Mouse (Mus musculus) neural tube, embryonic 13.5 days (tissue): ENCODE data around the gene Pik3c2b. TPM values are rescaled to one million over a fixed set of nuclear protein-coding genes. Genes with fewer than 3 reads are reported as not detected.

ENCODE experiments used
- ATAC-seq: fragments of 200-750 bp; cut with Nextera tagmentation; 2 replicates; pipeline ENCODE4 v1.8.0; 2017; ENCODE audit warnings: low read depth, mild to moderate bottlenecking, moderate TSS enrichment, moderate library complexity
- H3K27ac ChIP-seq: fragments of 300-500 bp; sonication (generic); replicated peaks from 2 replicates; pipeline ENCODE4 v1.5.1; 2015; ENCODE audit warnings: moderate library complexity, mild to moderate bottlenecking, inconsistent platforms
- H3K27me3 ChIP-seq: fragments of 300-500 bp; sonication (generic); 2 replicates; pipeline ENCODE4 v1.6.1; 2015; ENCODE audit warnings: mild to moderate bottlenecking, inconsistent platforms
- H3K36me3 ChIP-seq: fragments of 300-500 bp; sonication (generic); 2 replicates; pipeline ENCODE4 v1.6.1; 2015; ENCODE audit warnings: mild to moderate bottlenecking, inconsistent platforms
- H3K4me1 ChIP-seq: fragments of 300-500 bp; sonication (generic); replicated peaks from 2 replicates; pipeline ENCODE4 v1.6.1; 2015; ENCODE audit warnings: inconsistent platforms
- H3K4me2 ChIP-seq: fragments of 300-500 bp; sonication (generic); 2 replicates; pipeline ENCODE4 v1.6.1; 2015; ENCODE audit warnings: inconsistent platforms, mild to moderate bottlenecking, moderate library complexity
- H3K4me3 ChIP-seq: fragments of 300-500 bp; sonication (generic); 2 replicates; pipeline ENCODE4 v1.5.1; 2015; ENCODE audit warnings: mild to moderate bottlenecking, inconsistent platforms
- H3K9ac ChIP-seq: fragments of 300-500 bp; sonication (generic); 2 replicates; pipeline ENCODE4 v1.6.1; 2015; ENCODE audit warnings: moderate library complexity, mild to moderate bottlenecking, inconsistent platforms
- H3K9me3 ChIP-seq: fragments of 300-500 bp; sonication (generic); 2 replicates; pipeline ENCODE4 v1.6.1; 2016; ENCODE audit warnings: inconsistent platforms
- WGBS: fragments of 180-500 bp; shearing (Covaris S2); methylation state at CpG from one replicate; pipeline ENCODE4 v1.1.7; 2015; 5-methylcytosine and 5-hydroxymethylcytosine counted together
- polyA plus RNA-seq: library from polyadenylated mRNA; unstranded; fragments of >200 nt; fragmentation: Nextera tagmentation; extraction: Ambion mirVana; gene quantifications from 2 replicates; pipeline ENCODE4 v1.2.1, GENCODE M21; 2015

Gene Pik3c2b
- polyA plus RNA-seq, 1 experiment from 2014 or later: 14.0 TPM

DNA sequence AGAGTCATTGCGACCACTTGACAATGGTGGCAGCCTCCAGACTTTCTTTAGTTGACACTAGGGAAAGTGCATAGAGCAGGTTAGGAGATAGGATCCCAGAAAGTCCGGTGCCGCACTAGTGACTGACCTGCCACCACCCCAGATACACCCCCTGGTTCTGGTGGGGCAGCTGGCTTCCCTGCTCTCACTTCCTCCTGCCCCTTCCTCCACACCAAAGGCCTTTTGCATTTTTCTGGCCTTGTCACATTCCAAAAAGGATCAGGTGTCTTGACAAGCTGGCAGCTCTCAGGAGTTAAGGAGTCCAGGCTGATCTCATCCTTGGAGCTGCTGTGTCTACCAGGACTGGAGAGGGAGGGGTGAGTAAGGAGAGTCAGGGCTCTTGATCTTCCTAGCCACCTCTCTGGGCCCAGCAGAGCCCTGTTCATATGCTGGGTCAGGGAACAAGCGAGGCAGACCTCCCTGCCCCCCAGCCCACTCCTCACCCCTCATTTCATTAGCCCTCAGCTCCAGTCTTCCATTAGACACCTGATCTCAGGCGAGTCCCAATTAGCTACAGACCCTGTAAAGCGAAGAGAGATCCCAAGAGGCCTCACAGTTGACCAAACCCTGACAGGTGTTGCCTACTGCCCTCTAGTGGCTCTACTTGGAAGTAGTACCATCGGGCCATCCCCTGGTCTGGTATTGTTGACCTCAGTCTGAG, 41.9 kb downstream of the Pik3c2b start:
- peaks cover 80% of the 10 kb centered on the region for H3K36me3 ChIP-seq
- peak; percentile 76 for ATAC-seq
- peak overlapping the region; percentile 49 for H3K27ac ChIP-seq
- H3K4me2 ChIP-seq: no peak overlapping the region
- no peaks in the 10 kb centered on the region for H3K9me3 ChIP-seq
- H3K9ac ChIP-seq: no peak overlapping the region
- 46% methylated on average over 7 of the region's 7 CpGs for WGBS
- H3K4me3 ChIP-seq: no peak overlapping the region
- H3K4me1 ChIP-seq: peaks cover 9% of the 10 kb centered on the region
- peaks cover 2% of the 10 kb centered on the region; the same call in 1 of the 2 replicates for H3K27me3 ChIP-seq

DNA sequence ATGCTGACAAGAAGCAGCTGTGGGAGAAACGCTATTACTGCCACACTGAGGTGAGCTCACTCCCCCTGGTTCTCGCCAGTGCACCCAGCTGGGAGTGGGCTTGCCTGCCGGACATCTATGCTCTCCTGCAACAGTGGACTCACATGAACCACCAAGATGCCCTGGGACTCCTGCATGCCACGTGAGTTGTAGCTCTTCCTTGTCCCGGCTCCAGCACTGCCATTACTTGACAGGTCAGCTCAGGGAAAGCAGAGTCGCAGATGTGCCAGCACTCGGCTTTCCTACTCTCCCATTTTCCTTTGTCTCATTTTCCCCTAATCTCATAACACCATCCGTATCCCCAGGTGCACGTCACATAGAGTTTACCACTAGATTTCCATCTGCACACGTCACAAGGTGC, 42.7 kb downstream of the Pik3c2b start:
- Histone ChIP-seq H3K27me3 (no peaks in the 10 kb centered on the region), H3K4me2 (no peak overlapping the region), H3K9ac (no peak overlapping the region), H3K36me3 (peaks cover 80% of the 10 kb centered on the region), H3K4me3 (no peak overlapping the region), H3K4me1 (peaks cover 9% of the 10 kb centered on the region), H3K27ac (no peak overlapping the region), H3K9me3 (no peaks in the 10 kb centered on the region)
- no peak for ATAC-seq
- WGBS: 88% methylated on average over 10 of the region's 10 CpGs

DNA sequence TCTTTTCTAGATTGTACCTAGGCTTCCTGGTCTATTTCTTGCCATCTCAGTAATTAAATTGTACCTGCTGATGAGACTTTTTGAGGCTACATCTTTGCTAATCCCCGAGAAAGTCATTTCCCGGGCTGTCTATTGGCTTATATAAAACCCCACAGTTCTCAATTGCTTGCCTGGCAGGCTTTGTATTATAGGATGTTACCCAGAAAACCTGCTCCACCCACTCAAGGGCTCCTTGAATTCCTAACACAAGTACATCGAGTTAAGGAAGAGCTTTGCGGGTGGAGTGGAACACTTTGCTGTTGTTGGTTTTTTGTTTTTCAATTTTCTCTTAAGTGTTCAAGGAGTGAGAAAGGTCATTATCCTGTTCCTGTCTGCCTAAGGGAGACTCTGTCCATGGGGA, 43.9 kb downstream of the Pik3c2b start:
- WGBS: 94% methylated on average over 4 of the region's 4 CpGs
- no peak overlapping the region for H3K27ac ChIP-seq
- peaks cover 9% of the 10 kb centered on the region for H3K4me1 ChIP-seq
- no peak overlapping the region for H3K4me3 ChIP-seq
- no peak for ATAC-seq
- no peak overlapping the region for H3K4me2 ChIP-seq
- H3K27me3 ChIP-seq: no peaks in the 10 kb centered on the region
- H3K9ac ChIP-seq: no peak overlapping the region
- H3K36me3 ChIP-seq: peaks cover 88% of the 10 kb centered on the region
- H3K9me3 ChIP-seq: no peaks in the 10 kb centered on the region

DNA sequence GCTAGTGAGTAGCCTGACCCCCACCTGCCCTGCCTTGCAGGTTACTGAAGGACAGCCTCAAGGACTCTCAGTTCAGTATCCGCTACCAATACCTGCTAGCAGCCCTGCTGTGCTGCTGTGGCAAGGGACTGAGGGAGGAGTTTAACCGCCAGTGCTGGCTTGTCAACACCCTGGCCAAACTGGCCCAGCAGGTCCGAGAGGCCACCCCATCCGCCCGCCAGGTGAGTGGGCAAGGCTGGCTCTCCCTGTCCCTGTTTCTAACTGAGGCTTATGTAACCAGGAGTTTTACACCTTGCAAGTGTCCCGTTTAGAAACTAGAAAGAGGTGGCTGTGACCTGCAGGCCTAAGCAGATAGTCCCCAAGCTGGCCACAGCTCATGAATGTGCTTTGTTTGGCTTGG, 45.2 kb downstream of the Pik3c2b start:
- 82% methylated on average over 6 of the region's 6 CpGs for WGBS
- H3K36me3 ChIP-seq: peaks cover 88% of the 10 kb centered on the region

DNA sequence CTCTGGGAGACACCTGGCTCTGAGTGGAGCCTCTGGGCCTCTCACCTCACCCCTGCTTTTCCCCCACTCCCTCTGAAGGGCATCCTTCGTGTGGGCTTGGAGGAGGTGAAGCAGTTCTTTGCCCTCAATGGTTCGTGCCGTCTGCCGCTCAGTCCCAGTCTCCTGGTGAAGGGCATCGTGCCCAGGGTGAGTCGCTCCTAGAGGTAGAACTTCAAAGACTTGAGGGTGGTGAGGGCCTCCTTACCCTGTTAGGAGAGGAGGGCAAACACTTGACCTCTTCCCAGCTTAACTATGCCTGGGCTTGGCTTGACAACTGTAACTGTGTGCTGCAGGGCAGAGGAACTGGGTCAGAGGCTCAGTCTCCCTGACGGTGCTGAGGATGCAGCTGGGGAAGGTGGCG, 46.0 kb downstream of the Pik3c2b start:
- H3K4me2 ChIP-seq: no peak overlapping the region
- no peak overlapping the region for H3K9ac ChIP-seq
- H3K36me3 ChIP-seq: peaks cover 95% of the 10 kb centered on the region
- no peaks in the 10 kb centered on the region for H3K27me3 ChIP-seq
- no peak overlapping the region for H3K4me3 ChIP-seq
- no peak for ATAC-seq
- H3K9me3 ChIP-seq: no peaks in the 10 kb centered on the region
- H3K27ac ChIP-seq: no peak overlapping the region
- peaks cover 9% of the 10 kb centered on the region for H3K4me1 ChIP-seq
- WGBS: 93% methylated on average over 8 of the region's 8 CpGs

More for the DNA sequence above, 45.2 kb downstream of the Pik3c2b start:
- H3K4me2 ChIP-seq: no peak overlapping the region
- ATAC-seq: no peak
- H3K27ac ChIP-seq: no peak overlapping the region
- no peak overlapping the region for H3K9ac ChIP-seq
- no peaks in the 10 kb centered on the region for H3K9me3 ChIP-seq
- H3K4me1 ChIP-seq: peaks cover 9% of the 10 kb centered on the region
- no peak overlapping the region for H3K4me3 ChIP-seq
- no peaks in the 10 kb centered on the region for H3K27me3 ChIP-seq

DNA sequence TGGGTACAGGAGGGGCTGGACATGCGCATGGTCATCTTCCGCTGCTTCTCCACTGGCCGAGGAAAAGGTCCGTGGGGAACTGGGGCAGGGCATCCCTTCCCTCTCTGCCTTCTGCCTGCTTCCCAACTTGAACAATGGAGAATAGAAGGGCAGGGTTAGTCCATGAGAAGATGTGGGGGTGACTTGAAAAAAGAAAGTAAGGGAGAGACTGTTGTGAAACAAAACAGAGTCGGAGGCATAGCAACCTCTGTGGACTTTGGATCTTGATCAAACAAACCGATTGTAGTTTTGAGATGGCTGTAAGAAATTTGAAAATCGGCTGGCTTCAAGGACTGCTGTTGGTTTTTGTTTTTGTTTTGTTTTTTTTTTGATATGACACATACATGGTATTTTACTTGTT, 48.3 kb downstream of the Pik3c2b start:
- H3K27me3 ChIP-seq: no peaks in the 10 kb centered on the region
- peaks cover 99% of the 10 kb centered on the region for H3K36me3 ChIP-seq
- no peak overlapping the region for H3K9ac ChIP-seq
- H3K27ac ChIP-seq: no peak overlapping the region
- no peaks in the 10 kb centered on the region for H3K9me3 ChIP-seq
- H3K4me1 ChIP-seq: no peaks in the 10 kb centered on the region
- no peak overlapping the region for H3K4me3 ChIP-seq
- WGBS: 90% methylated on average over 7 of the region's 7 CpGs
- no peak for ATAC-seq
- H3K4me2 ChIP-seq: no peak overlapping the region

DNA sequence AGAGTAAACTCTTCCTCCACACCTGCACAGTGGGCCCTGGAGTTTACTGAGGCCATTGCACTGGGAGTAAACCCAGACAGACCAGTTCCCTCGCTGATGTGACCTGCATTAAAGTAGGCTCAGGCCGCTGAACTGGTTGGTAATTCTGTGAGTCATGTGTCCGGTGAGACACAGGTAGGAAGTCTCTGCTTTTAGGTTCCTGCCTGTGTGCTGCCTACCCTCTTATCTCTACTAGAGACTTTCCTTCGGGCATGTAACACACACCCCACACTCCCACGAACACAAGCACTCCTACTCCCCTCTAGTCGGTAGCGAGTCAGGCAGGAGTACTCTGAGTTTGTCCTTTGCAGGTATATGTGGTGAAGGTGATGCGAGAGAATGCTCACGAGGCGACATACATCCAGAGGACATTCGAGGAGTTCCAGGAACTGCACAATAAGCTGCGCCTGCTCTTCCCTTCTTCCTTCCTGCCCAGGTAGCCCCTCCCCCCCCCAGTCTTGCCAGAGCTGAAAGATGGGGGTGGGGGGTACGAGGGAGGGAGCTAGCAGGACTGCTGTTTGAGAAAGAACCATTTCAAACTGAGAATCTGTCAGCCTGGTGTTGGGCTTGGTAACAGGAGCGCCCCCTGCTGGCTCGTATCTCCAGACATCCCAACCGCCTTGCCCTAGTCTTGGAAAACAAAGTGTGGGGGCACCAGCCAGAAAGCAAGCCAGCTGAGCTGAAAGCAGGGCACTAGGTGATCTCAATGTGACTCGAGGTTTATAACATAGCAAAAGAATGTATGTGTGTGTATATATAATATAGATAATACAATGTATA, 55.7 kb downstream of the Pik3c2b start:
- Histone ChIP-seq H3K4me3 (no peak overlapping the region), H3K36me3 (peaks cover 96% of the 10 kb centered on the region), H3K9me3 (no peaks in the 10 kb centered on the region), H3K27me3 (no peaks in the 10 kb centered on the region), H3K9ac (no peak overlapping the region), H3K4me2 (no peak overlapping the region), H3K27ac (no peak overlapping the region), H3K4me1 (peaks cover 4% of the 10 kb centered on the region)
- 47% methylated on average over 17 of the region's 17 CpGs for WGBS
- 0 out of 2 replicates have a peak, but pooled peaks have one; percentile 30 for ATAC-seq

DNA sequence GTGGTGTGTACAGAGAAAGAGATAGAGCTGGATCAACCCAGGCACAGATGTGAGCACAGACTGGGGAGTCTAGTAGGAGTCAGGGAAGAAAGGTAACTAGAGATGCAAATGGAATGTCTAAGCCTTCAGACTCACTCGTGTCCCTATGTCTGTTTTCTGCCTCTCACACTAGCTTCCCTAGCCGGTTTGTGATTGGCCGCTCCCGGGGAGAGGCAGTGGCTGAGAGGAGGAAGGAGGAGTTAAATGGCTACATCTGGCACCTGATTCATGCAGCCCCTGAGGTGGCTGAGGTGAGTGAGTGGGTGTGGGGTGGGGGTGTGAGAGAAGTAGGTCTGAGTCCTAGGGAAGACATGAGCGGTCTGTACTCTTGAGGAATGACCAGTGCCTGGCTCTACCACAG, 56.6 kb downstream of the Pik3c2b start:
- Histone ChIP-seq H3K4me2 (no peak overlapping the region), H3K27me3 (no peaks in the 10 kb centered on the region), H3K27ac (no peak overlapping the region), H3K4me3 (no peak overlapping the region), H3K9me3 (no peaks in the 10 kb centered on the region), H3K9ac (no peak overlapping the region), H3K4me1 (peaks cover 4% of the 10 kb centered on the region), H3K36me3 (peaks cover 96% of the 10 kb centered on the region)
- WGBS: 86% methylated on average over 5 of the region's 5 CpGs
- ATAC-seq: no peak

DNA sequence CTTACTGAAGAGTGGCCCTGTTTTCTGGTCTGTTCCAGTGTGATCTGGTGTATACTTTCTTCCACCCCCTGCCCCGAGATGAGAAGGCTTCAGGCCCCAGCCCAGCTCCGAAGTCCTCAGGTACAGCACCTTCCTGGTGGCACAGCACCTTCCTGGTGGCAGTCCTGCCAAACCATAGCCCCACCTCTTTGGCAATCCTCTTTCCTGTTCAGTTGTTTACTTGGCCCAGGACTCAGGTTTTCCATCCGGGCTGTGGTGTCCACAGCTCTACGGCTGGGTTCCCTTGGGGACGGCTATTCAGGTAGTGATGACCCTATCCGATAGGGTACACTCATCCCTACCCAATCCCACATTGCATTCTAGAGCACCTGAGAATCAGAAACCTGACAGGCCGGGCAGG, 57.8 kb downstream of the Pik3c2b start:
- H3K36me3 ChIP-seq: peaks cover 89% of the 10 kb centered on the region
- no peaks in the 10 kb centered on the region for H3K27me3 ChIP-seq
- H3K4me1 ChIP-seq: peaks cover 4% of the 10 kb centered on the region
- H3K9ac ChIP-seq: no peak overlapping the region
- WGBS: 96% methylated on average over 7 of the region's 7 CpGs
- no peak overlapping the region for H3K27ac ChIP-seq
- H3K4me3 ChIP-seq: no peak overlapping the region
- H3K4me2 ChIP-seq: no peak overlapping the region
- H3K9me3 ChIP-seq: no peaks in the 10 kb centered on the region
- ATAC-seq: no peak

DNA sequence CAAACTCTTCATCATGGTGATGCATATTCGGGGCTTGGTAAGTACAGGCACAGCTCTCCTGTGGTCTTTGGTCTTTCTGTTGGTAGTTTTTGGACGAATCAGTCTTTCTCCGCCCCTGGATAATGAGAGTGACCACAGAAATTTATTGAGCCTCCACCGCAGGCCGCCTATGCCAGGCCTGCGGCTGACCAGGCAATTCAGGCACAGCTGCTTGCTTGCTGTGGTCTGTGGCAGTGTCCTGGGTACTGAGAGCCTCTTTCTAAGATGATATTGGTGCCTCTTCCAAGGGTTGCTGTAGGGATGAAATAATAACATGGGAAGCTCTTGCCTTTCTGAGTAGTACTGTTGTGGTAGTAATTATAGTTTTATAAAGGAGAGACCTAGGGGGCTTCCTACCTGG, 58.4 kb downstream of the Pik3c2b start:
- Histone ChIP-seq H3K4me3 (no peak overlapping the region), H3K4me2 (no peak overlapping the region), H3K9me3 (no peaks in the 10 kb centered on the region), H3K27ac (no peak overlapping the region), H3K9ac (no peak overlapping the region), H3K27me3 (no peaks in the 10 kb centered on the region), H3K36me3 (peaks cover 83% of the 10 kb centered on the region), H3K4me1 (peaks cover 4% of the 10 kb centered on the region)
- ATAC-seq: no peak
- WGBS: 93% methylated on average over 6 of the region's 6 CpGs

DNA sequence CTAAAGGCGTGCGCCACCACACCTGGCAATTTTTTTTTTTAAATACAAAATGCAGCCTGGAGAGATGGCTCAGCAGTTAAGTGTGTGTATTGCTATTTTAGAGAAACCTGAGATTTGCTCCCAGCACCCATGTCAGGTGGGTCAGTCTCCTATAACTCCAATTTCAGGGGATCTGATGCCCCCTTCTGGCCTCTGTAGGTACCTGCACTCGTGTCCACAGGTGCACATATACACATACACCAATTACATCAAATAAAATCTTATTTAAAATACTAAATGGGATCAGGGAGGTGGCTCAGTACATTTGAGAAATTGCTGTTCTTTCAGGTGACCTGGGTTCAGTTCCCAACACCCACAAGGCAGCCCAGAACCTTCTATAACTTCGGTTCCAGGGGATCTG, 70.6 kb downstream of the Pik3c2b start:
- Histone ChIP-seq H3K27me3 (no peaks in the 10 kb centered on the region), H3K4me3 (no peak overlapping the region), H3K9ac (no peak overlapping the region), H3K4me2 (no peak overlapping the region), H3K4me1 (no peaks in the 10 kb centered on the region), H3K27ac (no peak overlapping the region), H3K36me3 (peaks cover under 1% of the 10 kb centered on the region; the same call in 1 of the 2 replicates), H3K9me3 (no peaks in the 10 kb centered on the region)
- 91% methylated on average over 4 of the region's 4 CpGs for WGBS
- no peak for ATAC-seq

DNA sequence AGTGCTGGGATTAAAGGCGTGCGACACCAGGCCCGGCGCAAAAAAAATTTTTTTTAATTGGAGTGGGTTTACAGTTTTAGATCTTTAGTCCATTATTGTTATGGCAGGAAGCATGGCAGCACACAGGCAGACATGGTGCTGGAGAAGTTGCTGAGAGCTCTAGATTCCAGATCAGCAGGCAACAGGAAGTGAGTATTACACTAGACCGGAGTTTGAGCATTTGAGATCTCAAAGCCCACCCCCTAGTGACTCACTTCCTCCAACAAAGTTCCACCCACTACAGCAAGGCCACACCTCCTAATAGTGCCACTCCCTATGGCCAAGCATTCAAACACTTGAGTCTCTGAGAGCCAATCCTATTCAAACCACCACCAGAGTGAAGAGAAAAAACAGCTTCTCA, 72.7 kb downstream of the Pik3c2b start:
- no peak overlapping the region for H3K4me3 ChIP-seq
- no peaks in the 10 kb centered on the region for H3K9me3 ChIP-seq
- no peak overlapping the region for H3K4me2 ChIP-seq
- 90% methylated on average over 5 of the region's 5 CpGs for WGBS
- no peak overlapping the region for H3K9ac ChIP-seq
- no peak overlapping the region for H3K27ac ChIP-seq
- H3K36me3 ChIP-seq: no peaks in the 10 kb centered on the region
- no peaks in the 10 kb centered on the region for H3K4me1 ChIP-seq
- no peak for ATAC-seq
- H3K27me3 ChIP-seq: no peaks in the 10 kb centered on the region
